Mouse (Mus musculus) CH12.LX (cell line): ENCODE data around the gene Mapkapk2.

Source experiments
- CTCF ChIP-seq, 2 experiments: IDR thresholded peaks in 1 of 2; conservative IDR thresholded peaks in 1 of 2; 2 replicates each; pipeline ENCODE4 v1.5.1; 2011 to 2012; ENCODE audit warnings: low read depth in 2 of 2, low read length in 2 of 2, improper control_type of control experiment in 1 of 2, inconsistent platforms in 1 of 2, mild to moderate bottlenecking in 1 of 2, moderate library complexity in 1 of 2
- EP300 ChIP-seq: IDR thresholded peaks from 2 replicates; pipeline ENCODE4 v1.6.1; 2011; ENCODE audit warnings: low read length, improper control_type of control experiment
- MAFK ChIP-seq: IDR thresholded peaks from 2 replicates; pipeline ENCODE4 v1.6.1; 2011; ENCODE audit warnings: low read length, improper control_type of control experiment; ENCODE audit not compliant: insufficient replicate concordance

- TF ChIP-seq CTCF (conservative IDR thresholded peaks at IDR 0.05 in 1 of 2, IDR thresholded peaks at IDR 0.05 in 1 of 2; ENCODE audit: low read depth in 2 of 2, low read length in 2 of 2) (no peak), EP300 (no peak), MAFK (no peak)
Observed at GRCm38 (mm10) chr1:131074524-131074938, 23.1 kb downstream of the Mapkapk2 start.
